Mouse (Mus musculus) heart, postnatal 0 days (tissue): ENCODE measurements at regions not wholly inside any gene's neighbourhood (a gene's known extent, or its start where the extent isn't known, plus 50 kb on each side); places are given as distances from the start of the nearest gene placed in this dataset.

ENCODE experiments used
- ATAC-seq: fragments of 200-750 bp; cut with Nextera tagmentation; 2 replicates; pipeline ENCODE4 v1.8.0; 2017; ENCODE audit warnings: low read depth, moderate number of reproducible peaks, moderate library complexity; ENCODE audit not compliant: insufficient read depth
- DNase-seq: peaks from one replicate; pipeline ENCODE4 v3.0.0-alpha.2; 2016; ENCODE audit warnings: low spot score
- H3K27ac ChIP-seq: fragments of 300-500 bp; sonication (generic); 2 replicates; pipeline ENCODE4 v1.5.1; 2014; ENCODE audit warnings: low read depth, mild to moderate bottlenecking
- H3K27me3 ChIP-seq: fragments of 300-500 bp; sonication (generic); 2 replicates; pipeline ENCODE4 v1.6.1; 2014; ENCODE audit warnings: low read length, mixed read lengths; ENCODE audit not compliant: control insufficient read depth, insufficient read depth
- H3K36me3 ChIP-seq: fragments of 300-500 bp; sonication (generic); replicated peaks from 2 replicates; pipeline ENCODE4 v1.6.1; 2014; ENCODE audit warnings: low read length, mixed read lengths; ENCODE audit not compliant: control insufficient read depth, insufficient read depth
- H3K4me1 ChIP-seq: fragments of 300-500 bp; sonication (generic); 2 replicates; pipeline ENCODE4 v1.6.1; 2014; ENCODE audit warnings: antibody characterized with exemption; ENCODE audit not compliant: control insufficient read depth, insufficient read depth
- H3K4me2 ChIP-seq: fragments of 300-500 bp; sonication (generic); 2 replicates; pipeline ENCODE4 v1.6.1; 2014; ENCODE audit warnings: low read depth, mild to moderate bottlenecking, low read length, moderate library complexity
- H3K4me3 ChIP-seq: fragments of 300-500 bp; sonication (generic); 2 replicates; pipeline ENCODE4 v1.5.1; 2014; ENCODE audit warnings: low read depth, low read length
- H3K9ac ChIP-seq: fragments of 300-500 bp; sonication (generic); replicated peaks from 2 replicates; pipeline ENCODE4 v1.6.1; 2014; ENCODE audit warnings: low read depth, low read length, mixed read lengths
- H3K9me3 ChIP-seq: fragments of 300-500 bp; sonication (generic); replicated peaks from 2 replicates; pipeline ENCODE4 v1.6.1; 2016; ENCODE audit warnings: low read length; ENCODE audit not compliant: control insufficient read depth
- CTCF ChIP-seq: IDR thresholded peaks from 2 replicates; pipeline ENCODE4 v1.5.1; 2016; ENCODE audit warnings: antibody characterized with exemption, control low read depth, low read depth
- EP300 ChIP-seq: IDR thresholded peaks from 2 replicates; pipeline ENCODE4 v1.6.1; 2016; ENCODE audit warnings: antibody characterized with exemption, low read depth
- WGBS: fragments of 180-500 bp; shearing (Covaris S2); extraction: QIAGEN DNeasy Blood & Tissue Kit; methylation state at CpG from one replicate; pipeline ENCODE4 v1.1.7; 2014; 5-methylcytosine and 5-hydroxymethylcytosine counted together

DNA sequence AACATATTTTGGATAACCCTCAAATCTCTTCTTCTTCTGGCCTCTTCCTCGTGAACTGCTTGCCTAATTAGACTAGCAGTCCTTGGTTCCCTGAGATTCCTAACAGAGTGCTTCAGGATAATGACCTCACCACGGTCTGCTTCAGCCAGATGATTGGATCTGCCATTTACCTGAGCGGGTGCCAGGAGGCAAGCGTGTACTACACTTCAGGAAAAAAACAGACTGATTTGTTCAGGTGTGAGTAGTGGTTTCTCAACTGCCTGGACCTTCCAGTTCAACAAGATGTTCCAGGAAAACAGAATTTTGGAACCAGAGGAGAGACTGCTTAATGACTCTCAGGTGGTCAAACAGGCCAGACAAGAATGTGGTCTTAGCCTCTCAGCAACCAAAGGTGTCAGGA is 215.4 kb downstream of the Pax3 start:
- Histone ChIP-seq H3K9me3 (no peaks in the 10 kb centered on the region), H3K4me1 (no peaks in the 10 kb centered on the region), H3K27me3 (no peaks in the 10 kb centered on the region), H3K36me3 (no peaks in the 10 kb centered on the region), H3K9ac (no peak overlapping the region), H3K4me2 (no peak overlapping the region), H3K4me3 (no peak overlapping the region), H3K27ac (no peak overlapping the region)
- ATAC-seq (no peak), DNase-seq (no peak)
- TF ChIP-seq CTCF, result no peak
- no peak for TF ChIP-seq EP300
- WGBS, result 62% methylated on average over 4 of the region's 4 CpGs

GRCm38 (mm10) chr1:77978696-77979095 is 218.2 kb downstream of the Pax3 start:
- Histone ChIP-seq H3K4me2 (no peak overlapping the region), H3K4me3 (no peak overlapping the region), H3K9me3 (no peaks in the 10 kb centered on the region), H3K27ac (no peak overlapping the region), H3K4me1 (no peaks in the 10 kb centered on the region), H3K27me3 (no peaks in the 10 kb centered on the region), H3K9ac (no peak overlapping the region), H3K36me3 (no peaks in the 10 kb centered on the region)
- ATAC-seq (no peak), DNase-seq (peak; percentile 76)
- TF ChIP-seq EP300, result no peak
- TF ChIP-seq CTCF, result peak; percentile 86
- WGBS, result 4% methylated on average over 7 of the region's 7 CpGs

DNA sequence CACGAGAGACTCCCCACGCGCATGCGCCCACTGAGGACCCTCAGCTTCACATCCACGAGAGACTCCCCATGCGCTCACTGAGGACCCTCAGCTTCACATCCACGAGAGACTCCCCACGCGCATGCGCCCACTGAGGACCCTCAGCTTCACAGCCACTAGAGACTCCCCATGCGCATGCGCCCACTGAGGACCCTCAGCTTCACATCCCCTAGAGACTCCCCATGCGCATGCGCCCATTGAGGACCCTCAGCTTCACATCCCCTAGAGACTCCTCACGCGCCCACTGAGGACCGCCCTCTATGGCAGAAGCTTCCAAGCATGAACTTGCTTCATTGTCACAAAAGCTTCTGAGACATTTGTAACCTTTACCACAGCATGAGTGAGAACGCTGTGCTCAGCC is 221.0 kb downstream of the Pax3 start:
- Histone ChIP-seq H3K4me1 (no peaks in the 10 kb centered on the region), H3K9me3 (no peaks in the 10 kb centered on the region), H3K27ac (no peak overlapping the region), H3K9ac (no peak overlapping the region), H3K27me3 (no peaks in the 10 kb centered on the region), H3K4me3 (no peak overlapping the region), H3K36me3 (no peaks in the 10 kb centered on the region), H3K4me2 (no peak overlapping the region)
- no peak for TF ChIP-seq CTCF
- TF ChIP-seq EP300, result no peak
- WGBS, result 89% methylated on average over 18 of the region's 18 CpGs
- ATAC-seq (no peak), DNase-seq (no peak)

DNA sequence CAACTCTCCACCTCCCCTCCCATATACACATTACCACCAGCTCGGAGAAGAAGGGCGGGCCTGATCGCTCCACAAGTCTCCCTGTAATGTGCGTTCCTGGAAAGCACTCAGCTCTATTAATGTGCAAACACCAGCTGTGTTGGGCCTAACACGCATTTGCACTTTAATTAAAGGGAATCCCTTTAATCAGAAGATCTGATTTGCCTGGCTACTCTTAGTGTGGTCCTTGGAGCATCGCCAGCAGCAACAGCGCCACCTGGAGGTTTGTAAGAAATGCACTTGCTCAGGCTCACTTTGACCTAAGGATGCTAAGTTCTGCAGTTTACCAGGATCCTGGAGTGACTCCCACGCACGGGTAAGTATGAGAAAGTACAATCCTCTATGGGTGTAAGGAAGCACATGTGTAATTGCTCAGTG is 224.6 kb downstream of the Pax3 start:
- Histone ChIP-seq H3K27ac (no peak overlapping the region), H3K9ac (no peak overlapping the region), H3K9me3 (no peaks in the 10 kb centered on the region), H3K36me3 (no peaks in the 10 kb centered on the region), H3K27me3 (no peaks in the 10 kb centered on the region), H3K4me1 (no peaks in the 10 kb centered on the region), H3K4me3 (no peak overlapping the region), H3K4me2 (peak overlapping the region; percentile 33; the same call in 1 of the 2 replicates)
- TF ChIP-seq CTCF (peak; percentile 71), EP300 (no peak)
- ATAC-seq (0 out of 2 replicates have a peak, but pooled peaks have one; percentile 17), DNase-seq (peak; percentile 47)
- WGBS, result 8% methylated on average over 9 of the region's 9 CpGs

DNA sequence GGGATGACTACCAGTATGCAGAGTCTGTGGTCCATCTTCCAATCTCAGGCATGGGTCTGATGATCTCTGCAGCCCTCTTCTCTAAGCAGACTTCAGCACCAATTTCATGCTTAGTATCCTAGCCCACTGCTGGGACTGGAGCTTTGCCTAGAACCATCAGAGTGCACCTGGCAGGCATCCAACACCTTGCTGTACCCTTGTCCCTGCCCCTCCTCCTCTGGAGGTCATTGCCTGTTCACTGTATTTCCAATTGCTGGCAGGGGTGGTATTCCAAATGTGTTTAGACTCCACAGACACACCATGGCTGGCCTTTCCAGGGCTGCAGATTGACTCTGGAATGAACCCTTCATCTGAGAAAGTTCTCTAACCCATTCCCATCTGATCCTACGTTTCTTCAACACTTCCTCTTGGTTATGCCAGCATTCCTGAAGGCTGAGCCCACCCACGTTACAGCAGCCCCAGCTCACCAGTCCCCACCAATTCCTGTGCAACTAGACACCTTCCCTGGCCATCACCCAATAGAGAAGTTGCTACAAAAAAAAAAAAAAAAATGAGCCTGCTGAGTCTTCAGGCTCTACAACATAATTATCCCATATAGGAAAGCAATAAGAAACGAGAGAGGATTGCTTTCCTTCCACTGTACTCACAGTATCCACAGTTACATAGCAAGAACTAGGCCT is 232.1 kb downstream of the Pax3 start:
- no peak overlapping the region for H3K4me2 ChIP-seq
- ATAC-seq (peak; percentile 90), DNase-seq (peak; percentile 66)
- H3K9ac ChIP-seq, result no peak overlapping the region
- no peaks in the 10 kb centered on the region for H3K9me3 ChIP-seq
- no peak for TF ChIP-seq EP300
- TF ChIP-seq CTCF, result no peak
- H3K36me3 ChIP-seq, result no peaks in the 10 kb centered on the region
- H3K4me3 ChIP-seq, result no peak overlapping the region
- peak overlapping the region; percentile 62 for H3K27ac ChIP-seq
- no peaks in the 10 kb centered on the region for H3K27me3 ChIP-seq
- 29% methylated on average over 3 of the region's 3 CpGs for WGBS
- peaks cover 14% of the 10 kb centered on the region for H3K4me1 ChIP-seq

DNA sequence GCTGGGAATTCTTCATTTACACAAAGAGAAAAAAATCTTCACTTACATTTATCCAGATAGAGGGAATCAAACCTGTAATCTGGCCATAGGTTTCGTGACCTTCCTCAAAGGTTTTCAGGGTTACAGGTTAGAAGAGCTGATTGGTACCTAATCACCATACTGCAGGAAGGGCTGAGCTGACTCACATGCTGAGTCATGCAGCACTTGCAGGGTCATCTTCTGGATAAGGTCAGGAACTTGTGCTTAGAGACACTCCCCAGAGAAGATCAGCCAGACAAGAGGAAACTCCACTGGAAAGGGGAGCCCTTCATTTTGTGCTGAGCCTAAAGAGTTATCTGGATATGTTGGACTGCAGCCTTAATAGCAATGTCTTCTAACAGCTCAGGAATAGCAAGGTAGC is 237.6 kb downstream of the Pax3 start:
- Histone ChIP-seq H3K4me1 (0 out of 2 replicates have a peak, but pooled peaks cover 4% of the 10 kb centered on the region), H3K36me3 (no peaks in the 10 kb centered on the region), H3K27ac (no peak overlapping the region), H3K9ac (no peak overlapping the region), H3K4me2 (no peak overlapping the region), H3K4me3 (no peak overlapping the region), H3K27me3 (no peaks in the 10 kb centered on the region), H3K9me3 (no peaks in the 10 kb centered on the region)
- TF ChIP-seq CTCF, result no peak
- TF ChIP-seq EP300, result no peak
- ATAC-seq (no peak), DNase-seq (no peak)
- 59% methylated on average over 1 of the region's 1 CpGs for WGBS
